Mouse (Mus musculus) limb, embryonic 10.5 days (tissue): ENCODE data around the gene Imp4. TPM values are rescaled to one million over a fixed set of nuclear protein-coding genes. Genes with fewer than 3 reads are reported as not detected.
A peak's percentile ranks its signal among the peaks of the same experiment; 100 is the strongest.

Source experiments
- DNase-seq: peaks from one replicate; pipeline ENCODE4 v3.0.0-alpha.2; 2017; ENCODE audit warnings: low spot score
- H3K27ac ChIP-seq: fragments of 300-500 bp; sonication (generic); 2 replicates; pipeline ENCODE4 v1.5.1; 2016; ENCODE audit warnings: mild to moderate bottlenecking
- H3K27me3 ChIP-seq: fragments of 300-500 bp; sonication (generic); 2 replicates; pipeline ENCODE4 v1.6.1; 2016; ENCODE audit warnings: low read depth, mild to moderate bottlenecking; ENCODE audit not compliant: poor library complexity, severe bottlenecking
- H3K36me3 ChIP-seq: fragments of 300-500 bp; sonication (generic); 2 replicates; pipeline ENCODE4 v1.6.1; 2016; ENCODE audit warnings: mild to moderate bottlenecking, moderate library complexity
- H3K4me1 ChIP-seq: fragments of 300-500 bp; sonication (generic); 2 replicates; pipeline ENCODE4 v1.6.1; 2016
- H3K4me3 ChIP-seq: fragments of 300-500 bp; sonication (generic); 2 replicates; pipeline ENCODE4 v1.5.1; 2016; ENCODE audit warnings: mild to moderate bottlenecking, moderate library complexity
- H3K9me3 ChIP-seq: fragments of 300-500 bp; sonication (generic); replicated peaks from 2 replicates; pipeline ENCODE4 v1.6.1; 2016; ENCODE audit warnings: mild to moderate bottlenecking
- WGBS: fragments of 180-500 bp; shearing (Covaris S2); methylation state at CpG from one replicate; pipeline ENCODE4 v1.1.7; 2016; 5-methylcytosine and 5-hydroxymethylcytosine counted together
- polyA plus RNA-seq: library from polyadenylated mRNA; unstranded; fragments of >200 nt; fragmentation: Nextera tagmentation; extraction: Ambion mirVana; gene quantifications from 2 replicates; pipeline ENCODE4 v1.2.1, GENCODE M21; 2016

Gene Imp4
- polyA plus RNA-seq, 1 experiment from 2014 or later: 126 TPM

DNA sequence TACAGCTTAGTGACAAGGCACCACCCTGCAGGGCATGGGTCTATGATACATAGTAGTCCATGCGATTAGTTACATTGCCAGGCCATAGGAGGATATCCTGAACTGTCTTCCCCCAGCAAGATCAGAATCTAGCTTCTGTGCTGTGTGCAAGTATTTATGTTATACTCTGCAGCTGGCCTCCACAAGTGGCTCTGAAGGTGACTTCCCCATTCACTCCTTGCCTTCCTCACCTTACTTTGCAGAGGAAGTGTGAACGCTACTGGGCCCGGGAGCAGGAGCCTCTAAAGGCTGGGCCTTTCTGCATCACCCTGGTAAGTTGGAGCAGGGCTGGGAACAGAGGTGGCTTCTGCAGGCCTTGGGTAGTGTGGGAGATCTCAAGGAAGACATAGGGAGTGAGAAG, 28.4 kb downstream of the Imp4 start:
- peaks cover 27% of the 10 kb centered on the region for H3K27me3 ChIP-seq
- H3K4me1 ChIP-seq: peaks cover 22% of the 10 kb centered on the region
- 58% methylated on average over 3 of the region's 3 CpGs for WGBS
- H3K9me3 ChIP-seq: no peaks in the 10 kb centered on the region
- H3K36me3 ChIP-seq: no peaks in the 10 kb centered on the region
- DNase-seq: no peak
- no peak overlapping the region for H3K4me3 ChIP-seq
- H3K27ac ChIP-seq: no peak overlapping the region

DNA sequence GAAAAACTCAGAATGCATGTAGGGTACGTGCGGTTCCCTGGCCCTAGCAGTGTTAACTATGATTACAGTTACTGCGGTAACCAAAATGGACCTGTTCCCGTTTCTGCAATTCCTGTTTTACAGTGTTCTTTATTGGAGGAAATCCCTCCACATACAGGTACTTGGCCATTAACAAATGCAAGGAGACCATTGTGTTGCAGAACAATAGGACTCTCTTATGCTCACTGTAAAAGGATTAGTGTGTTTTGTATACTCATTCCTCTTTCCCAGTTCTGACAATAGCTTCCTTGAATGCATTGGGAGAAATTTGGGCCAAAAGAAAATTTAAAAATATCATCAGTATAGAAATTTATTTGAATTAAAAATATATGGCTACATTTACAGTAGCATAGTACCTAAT, 28.8 kb downstream of the Imp4 start:
- Histone ChIP-seq H3K27ac (no peak overlapping the region), H3K27me3 (peaks cover 31% of the 10 kb centered on the region), H3K36me3 (no peaks in the 10 kb centered on the region), H3K4me3 (no peak overlapping the region), H3K4me1 (peaks cover 26% of the 10 kb centered on the region), H3K9me3 (no peaks in the 10 kb centered on the region)
- DNase-seq: no peak
- WGBS: 85% methylated on average over 4 of the region's 4 CpGs

DNA sequence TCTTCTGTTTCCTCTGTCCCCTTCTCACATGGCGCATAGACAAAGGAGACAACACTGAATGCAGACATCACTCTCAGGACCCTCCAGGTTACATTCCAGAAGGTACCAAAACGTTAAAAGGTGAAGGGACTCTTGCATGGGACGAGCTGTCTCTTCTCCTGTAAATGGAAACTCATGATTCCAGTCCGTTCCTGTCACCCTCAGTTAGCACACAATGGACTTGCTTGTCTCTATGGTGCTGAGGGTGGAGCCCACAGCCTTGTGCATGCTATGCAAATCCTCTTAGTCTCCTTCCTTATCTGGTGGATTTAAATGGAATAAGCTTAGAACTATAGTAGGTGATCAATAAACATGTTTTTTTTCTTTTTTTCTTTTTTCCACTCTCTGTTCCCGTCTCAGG, 30.1 kb downstream of the Imp4 start:
- Histone ChIP-seq H3K36me3 (no peaks in the 10 kb centered on the region), H3K4me1 (peaks cover 26% of the 10 kb centered on the region), H3K27me3 (peaks cover 40% of the 10 kb centered on the region), H3K9me3 (no peaks in the 10 kb centered on the region), H3K27ac (no peak overlapping the region), H3K4me3 (no peak overlapping the region)
- DNase-seq: no peak
- WGBS: 83% methylated on average over 5 of the region's 5 CpGs

DNA sequence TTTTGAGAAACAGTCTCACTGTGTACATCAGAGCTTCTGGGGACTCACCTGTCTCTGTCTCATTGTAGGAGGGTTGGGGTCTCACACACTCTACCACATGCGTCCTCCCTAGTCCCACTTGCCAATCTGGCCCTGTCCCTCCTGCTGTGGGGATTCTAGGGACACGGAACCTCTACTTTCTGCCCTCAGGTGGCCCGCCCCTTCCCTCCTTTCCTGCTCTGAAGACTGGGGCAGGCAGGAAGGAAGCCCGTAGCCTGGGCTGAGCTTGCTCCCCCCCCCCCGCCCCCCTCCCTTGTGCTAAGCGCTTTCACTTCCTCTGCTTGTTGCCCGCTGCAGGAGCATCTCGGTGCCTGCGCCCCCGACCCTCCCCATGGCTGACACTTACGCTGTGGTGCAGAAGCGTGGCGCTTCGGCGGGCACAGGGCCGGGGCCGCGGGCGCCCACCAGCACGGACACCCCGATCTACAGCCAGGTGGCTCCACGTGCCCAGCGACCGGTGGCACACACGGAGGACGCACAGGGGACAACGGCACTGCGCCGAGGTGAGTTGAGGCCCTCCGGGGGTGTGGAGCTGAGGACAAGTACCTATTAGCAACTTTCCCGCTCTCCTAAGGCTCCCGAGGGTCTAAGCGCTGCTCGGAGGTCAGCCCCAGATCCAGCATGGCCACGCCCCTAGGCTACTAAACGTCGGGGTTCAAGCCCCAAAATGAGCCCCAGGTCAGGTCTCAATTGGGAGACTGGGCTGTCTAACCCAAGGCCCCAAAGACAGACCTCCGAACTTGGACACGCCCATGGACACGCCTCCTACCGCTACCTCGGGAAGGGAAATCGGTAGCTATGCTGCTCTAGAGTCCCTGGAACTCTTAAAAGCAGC, 33.0 kb downstream of the Imp4 start:
- peaks cover 46% of the 10 kb centered on the region for H3K27me3 ChIP-seq
- H3K36me3 ChIP-seq: no peaks in the 10 kb centered on the region
- DNase-seq: peak; percentile 71
- peak overlapping the region; percentile 65 for H3K4me3 ChIP-seq
- no peaks in the 10 kb centered on the region for H3K9me3 ChIP-seq
- H3K4me1 ChIP-seq: peaks cover 22% of the 10 kb centered on the region
- H3K27ac ChIP-seq: peak overlapping the region; percentile 71
- 1% methylated on average over 42 of the region's 43 CpGs for whole genome bisulfite sequencing

DNA sequence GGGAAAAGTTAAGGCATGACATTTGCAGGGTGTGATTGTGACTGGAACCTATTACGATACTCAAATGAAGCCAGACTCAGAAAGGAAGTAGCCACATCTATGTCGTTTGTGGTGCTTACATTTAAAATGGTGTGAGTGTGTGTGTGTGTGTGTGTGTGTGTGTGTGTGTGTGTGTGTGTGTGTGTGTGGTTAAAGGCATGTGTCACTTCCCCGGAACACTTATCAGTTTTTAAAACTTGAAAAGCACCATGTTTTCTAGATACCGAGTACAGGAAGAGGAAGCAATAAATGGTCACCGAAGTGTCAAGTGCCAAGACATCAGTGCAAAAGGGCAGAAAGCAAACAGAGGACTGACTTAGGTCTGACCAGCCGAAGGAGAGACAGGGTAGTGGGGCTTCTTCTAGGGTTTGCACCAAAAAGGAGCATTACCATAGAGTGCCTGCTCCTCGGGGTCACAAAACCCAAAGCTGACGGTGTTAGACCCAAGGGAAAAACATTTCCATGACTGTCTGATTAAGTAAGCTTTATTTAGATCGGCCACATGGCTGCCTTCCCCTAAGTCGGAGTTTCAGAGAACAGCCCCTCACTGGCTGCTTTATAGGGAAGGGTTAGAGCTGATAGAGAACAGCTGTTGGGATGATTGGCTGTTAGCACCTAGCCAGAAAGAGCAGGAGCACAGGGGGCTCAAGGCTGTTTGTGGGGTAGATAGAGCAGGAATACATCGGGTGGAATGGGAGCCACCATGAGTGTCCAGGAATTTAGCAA, 39.4 kb downstream of the Imp4 start:
- WGBS: 44% methylated on average over 11 of the region's 11 CpGs
- Histone ChIP-seq H3K36me3 (no peaks in the 10 kb centered on the region), H3K27me3 (peaks cover 9% of the 10 kb centered on the region), H3K4me1 (peaks cover 24% of the 10 kb centered on the region), H3K27ac (no peak overlapping the region; the same call in 1 of the 2 replicates), H3K9me3 (no peaks in the 10 kb centered on the region), H3K4me3 (no peak overlapping the region)
- no peak for DNase-seq

DNA sequence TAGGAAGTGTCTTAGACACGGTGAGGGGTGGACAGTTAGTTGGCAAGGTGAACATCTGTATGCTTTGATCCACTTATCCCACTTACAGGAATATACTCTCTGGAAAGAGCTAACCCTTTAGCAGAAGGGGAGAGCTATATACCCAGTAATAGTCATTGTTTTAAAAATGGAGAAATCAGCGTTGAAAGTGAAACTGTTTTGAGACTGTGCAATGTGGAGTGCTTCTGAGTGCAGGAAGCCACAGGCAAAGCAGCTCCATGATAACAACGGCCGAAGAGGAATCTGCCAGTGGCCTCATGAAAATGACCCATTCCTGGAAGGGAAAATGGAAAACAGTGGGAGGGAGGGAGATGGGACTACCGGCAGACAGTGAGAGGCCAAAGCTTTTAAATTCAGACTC, 41.1 kb downstream of the Imp4 start:
- Histone ChIP-seq H3K9me3 (no peaks in the 10 kb centered on the region), H3K36me3 (no peaks in the 10 kb centered on the region), H3K4me3 (no peak overlapping the region), H3K27me3 (peaks cover 13% of the 10 kb centered on the region; the same call in 1 of the 2 replicates), H3K27ac (no peak overlapping the region), H3K4me1 (peaks cover 28% of the 10 kb centered on the region)
- no peak for DNase-seq
- 83% methylated on average over 5 of the region's 5 CpGs for WGBS

DNA sequence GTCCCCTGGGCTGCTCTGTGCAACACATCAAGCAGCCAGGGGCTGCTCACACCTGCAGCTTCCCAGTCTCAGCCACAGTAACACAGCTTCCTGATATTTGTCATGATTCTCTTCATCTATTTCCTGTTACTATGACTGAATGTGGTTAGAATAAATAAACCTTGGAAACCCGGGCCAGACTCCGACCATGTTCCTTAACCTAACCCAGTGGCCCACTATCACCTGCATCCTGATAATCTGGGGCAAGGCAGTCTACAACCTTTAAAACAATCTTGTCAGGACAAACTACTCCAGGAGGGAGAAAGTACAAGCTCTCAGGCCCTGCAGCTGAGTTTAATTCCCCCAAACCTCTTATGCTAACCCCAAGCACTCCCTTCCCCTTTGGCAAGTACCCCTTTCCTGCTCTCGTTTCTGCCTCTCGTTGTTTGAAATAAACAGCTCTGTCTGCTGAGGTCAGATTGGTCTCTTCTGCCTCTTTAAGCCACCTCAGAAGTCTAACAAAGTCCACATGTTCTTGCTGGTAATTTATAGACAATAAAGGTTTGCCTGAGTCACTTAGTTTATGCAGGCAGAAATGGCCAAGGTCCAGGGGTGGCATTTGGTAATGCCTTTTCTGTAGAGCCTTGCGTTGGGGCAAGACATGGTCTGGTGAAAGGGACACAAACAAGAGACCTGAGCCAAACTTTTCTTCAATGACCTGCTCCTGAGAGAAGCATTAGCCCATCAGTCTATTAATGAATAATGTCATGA, 42.4 kb downstream of the Imp4 start:
- no peak for DNase-seq
- WGBS: 60% methylated on average over 5 of the region's 5 CpGs
- no peak overlapping the region for H3K27ac ChIP-seq

DNA sequence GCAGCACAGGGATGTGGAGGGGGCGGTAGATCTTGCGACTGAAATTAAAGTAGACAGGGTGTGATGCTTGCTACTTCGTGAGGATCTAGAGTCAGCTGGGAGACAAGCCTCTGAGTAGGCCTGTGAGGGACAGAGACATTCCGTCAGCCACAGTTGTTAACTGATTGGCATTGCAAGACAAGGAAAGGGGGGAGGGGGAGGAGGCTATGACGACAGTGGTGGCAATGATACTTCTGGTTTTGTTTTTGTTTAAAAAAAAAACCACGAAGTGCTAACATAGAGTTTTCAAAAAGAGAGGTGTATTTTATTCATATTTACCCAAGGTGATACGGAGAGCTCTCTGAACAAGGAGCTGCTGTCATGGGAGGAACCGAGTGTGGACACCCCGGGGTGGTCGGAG, 44.8 kb downstream of the Imp4 start:
- Histone ChIP-seq H3K27me3 (peaks cover 17% of the 10 kb centered on the region; the same call in 1 of the 2 replicates), H3K4me3 (no peak overlapping the region), H3K9me3 (no peaks in the 10 kb centered on the region), H3K4me1 (peaks cover 16% of the 10 kb centered on the region), H3K36me3 (no peaks in the 10 kb centered on the region), H3K27ac (no peak overlapping the region)
- 73% methylated on average over 10 of the region's 10 CpGs for WGBS
- no peak for DNase-seq

More for the DNA sequence above, 42.4 kb downstream of the Imp4 start:
- Histone ChIP-seq H3K9me3 (no peaks in the 10 kb centered on the region), H3K36me3 (no peaks in the 10 kb centered on the region), H3K27me3 (peaks cover 17% of the 10 kb centered on the region; the same call in 1 of the 2 replicates), H3K4me3 (no peak overlapping the region), H3K4me1 (peaks cover 28% of the 10 kb centered on the region)

DNA sequence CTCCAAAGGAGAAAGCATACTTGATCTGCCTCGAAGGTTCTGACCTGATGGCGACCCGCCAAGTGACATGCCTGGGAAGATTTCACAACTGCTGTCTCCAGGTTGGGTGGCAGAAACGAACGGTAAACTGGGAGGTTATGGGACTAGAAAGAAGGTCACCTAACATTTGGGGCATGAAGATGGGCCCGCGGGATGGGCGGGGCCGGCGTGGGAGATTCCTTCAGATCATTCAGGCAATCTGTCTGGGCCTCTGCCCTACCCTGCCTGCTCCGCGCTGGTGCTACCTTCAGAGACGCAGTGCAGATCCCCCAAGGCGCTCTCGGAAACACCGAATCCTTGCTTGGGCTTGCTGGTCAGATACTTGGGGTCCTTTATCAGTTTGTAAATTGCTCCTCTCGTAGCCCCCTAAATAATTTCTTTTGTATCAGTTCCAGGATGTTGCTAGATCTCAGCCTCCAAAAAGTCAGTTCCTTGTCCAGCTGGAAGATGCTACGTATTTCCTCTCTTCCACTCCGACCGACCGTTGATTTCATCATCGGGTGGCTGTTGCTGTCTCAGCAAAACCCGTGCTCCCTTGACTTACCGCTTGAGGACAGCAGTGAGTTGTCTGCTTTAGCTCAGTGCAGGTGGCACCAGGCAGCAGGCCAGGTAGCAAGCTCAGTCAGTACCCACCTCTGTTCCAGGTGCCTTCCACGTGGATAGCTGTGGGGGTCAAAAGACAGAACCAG, 46.0 kb downstream of the Imp4 start:
- 8% methylated on average over 25 of the region's 25 CpGs for WGBS
- H3K4me1 ChIP-seq: peaks cover 10% of the 10 kb centered on the region; the same call in 1 of the 2 replicates
- H3K36me3 ChIP-seq: no peaks in the 10 kb centered on the region
- H3K4me3 ChIP-seq: peak overlapping the region; percentile 38
- no peaks in the 10 kb centered on the region for H3K9me3 ChIP-seq
- H3K27me3 ChIP-seq: peaks cover 17% of the 10 kb centered on the region; the same call in 1 of the 2 replicates
- no peak overlapping the region for H3K27ac ChIP-seq
- no peak for DNase-seq

DNA sequence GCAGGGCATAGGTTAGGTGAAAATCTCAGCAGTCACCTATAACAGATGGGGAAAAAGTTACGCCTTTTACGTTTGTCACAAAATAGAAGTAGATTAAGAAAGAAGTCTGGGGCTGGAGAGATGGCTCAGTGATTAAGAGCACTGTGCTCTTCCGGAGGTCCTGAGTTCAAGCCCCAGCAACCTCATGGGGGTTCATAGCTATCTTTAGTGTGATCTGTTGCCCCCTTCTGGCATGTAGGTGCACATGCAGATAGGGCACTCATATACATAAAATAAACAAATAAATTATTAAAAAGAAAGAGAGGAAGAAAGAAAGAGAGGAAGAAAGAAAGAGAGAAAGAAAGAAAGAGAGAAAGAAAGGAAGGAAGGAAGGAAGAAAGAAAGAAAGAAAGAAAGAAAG, 47.7 kb downstream of the Imp4 start:
- peaks cover 4% of the 10 kb centered on the region; the same call in 1 of the 2 replicates for H3K4me1 ChIP-seq
- H3K27ac ChIP-seq: no peak overlapping the region
- DNase-seq: no peak
- H3K36me3 ChIP-seq: no peaks in the 10 kb centered on the region
- WGBS: 93% methylated on average over 3 of the region's 3 CpGs
- H3K4me3 ChIP-seq: no peak overlapping the region
- H3K27me3 ChIP-seq: peaks cover 17% of the 10 kb centered on the region; the same call in 1 of the 2 replicates
- H3K9me3 ChIP-seq: no peaks in the 10 kb centered on the region

DNA sequence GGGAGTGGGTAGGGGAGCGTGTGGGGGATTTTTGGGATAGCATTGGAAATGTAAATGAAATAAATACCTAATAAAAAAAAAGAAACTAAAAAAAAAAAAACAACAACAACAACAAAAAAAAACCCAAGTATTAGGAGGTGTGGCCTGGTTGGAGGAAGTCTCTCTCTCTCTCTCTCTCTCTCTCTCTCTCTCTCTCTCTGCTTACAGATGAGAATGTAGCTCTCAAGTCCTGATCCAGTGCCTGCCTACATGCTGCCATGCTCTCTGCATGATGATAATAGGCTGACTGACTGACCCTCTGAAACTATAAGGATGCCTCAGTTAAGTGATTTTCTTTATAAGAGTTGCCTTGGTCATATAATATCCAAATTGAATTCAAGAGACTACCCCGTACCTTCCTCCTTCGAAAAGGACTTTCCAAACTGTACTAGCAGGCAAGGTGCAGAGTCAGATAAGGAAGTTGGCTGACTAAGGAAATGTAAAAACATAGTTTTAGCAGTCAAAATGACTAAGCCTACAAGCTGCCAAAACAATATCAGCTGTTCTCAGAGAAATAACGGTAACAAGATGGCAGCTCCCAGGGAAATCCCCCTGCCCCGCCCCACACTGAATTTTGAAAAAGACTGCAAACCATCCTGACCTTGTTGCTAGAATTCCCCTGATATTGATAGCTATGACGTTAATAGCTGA, 50.3 kb downstream of the Imp4 start:
- Histone ChIP-seq H3K27ac (no peak overlapping the region), H3K4me3 (no peak overlapping the region), H3K9me3 (no peaks in the 10 kb centered on the region), H3K27me3 (peaks cover 12% of the 10 kb centered on the region; the same call in 1 of the 2 replicates), H3K4me1 (peaks cover 4% of the 10 kb centered on the region; the same call in 1 of the 2 replicates), H3K36me3 (no peaks in the 10 kb centered on the region)
- 91% methylated on average over 6 of the region's 6 CpGs for WGBS
- no peak for DNase-seq
